Mouse (Mus musculus) limb, embryonic 11.5 days (tissue): ENCODE measurements around the gene Idnk. TPM values are rescaled to one million over a fixed set of nuclear protein-coding genes. Genes with fewer than 3 reads are reported as not detected.

ENCODE experiments used
- ATAC-seq: fragments of 200-750 bp; cut with Nextera tagmentation; 2 replicates; pipeline ENCODE4 v1.8.0; 2017; ENCODE audit warnings: low read depth; ENCODE audit not compliant: insufficient number of reproducible peaks, low FRiP score, low TSS enrichment
- DNase-seq: peaks from one replicate; pipeline ENCODE4 v3.0.0-alpha.2; 2015; ENCODE audit warnings: low spot score
- H3K27ac ChIP-seq: fragments of 300-500 bp; sonication (generic); replicated peaks from 2 replicates; pipeline ENCODE4 v1.5.1; 2014; ENCODE audit warnings: low read depth, mild to moderate bottlenecking, low read length
- H3K27me3 ChIP-seq: fragments of 300-500 bp; sonication (generic); 2 replicates; pipeline ENCODE4 v1.6.1; 2014; ENCODE audit warnings: mild to moderate bottlenecking, low read length, mixed read lengths; ENCODE audit not compliant: control insufficient read depth, insufficient read depth
- H3K36me3 ChIP-seq: fragments of 300-500 bp; sonication (generic); 2 replicates; pipeline ENCODE4 v1.6.1; 2014; ENCODE audit warnings: mild to moderate bottlenecking, low read length, moderate library complexity, mixed read lengths; ENCODE audit not compliant: control insufficient read depth, insufficient read depth
- H3K4me1 ChIP-seq: fragments of 300-500 bp; sonication (generic); 2 replicates; pipeline ENCODE4 v1.6.1; 2014; ENCODE audit warnings: low read length, mixed read lengths; ENCODE audit not compliant: control insufficient read depth, insufficient read depth
- H3K4me2 ChIP-seq: fragments of 300-500 bp; sonication (generic); 2 replicates; pipeline ENCODE4 v1.6.1; 2014; ENCODE audit warnings: low read depth, mild to moderate bottlenecking, moderate library complexity; ENCODE audit not compliant: severe bottlenecking
- H3K4me3 ChIP-seq: fragments of 300-500 bp; sonication (generic); 2 replicates; pipeline ENCODE4 v1.5.1; 2014; ENCODE audit warnings: low read depth, low read length
- H3K9ac ChIP-seq: fragments of 300-500 bp; sonication (generic); 2 replicates; pipeline ENCODE4 v1.6.1; 2014; ENCODE audit warnings: mild to moderate bottlenecking, low read length
- H3K9me3 ChIP-seq: fragments of 300-500 bp; sonication (generic); 2 replicates; pipeline ENCODE4 v1.6.1; 2016; ENCODE audit warnings: low read length; ENCODE audit not compliant: control insufficient read depth
- WGBS: fragments of 180-500 bp; shearing (Covaris S2); extraction: QIAGEN DNeasy Blood & Tissue Kit; methylation state at CpG from one replicate; pipeline ENCODE4 v1.1.7; 2014; 5-methylcytosine and 5-hydroxymethylcytosine counted together
- polyA plus RNA-seq: library from polyadenylated mRNA; unstranded; fragments of >200 nt; fragmentation: Nextera tagmentation; extraction: Ambion mirVana; gene quantifications from 2 replicates; pipeline ENCODE4 v1.2.1, GENCODE M21; 2014

Idnk gene
- polyA plus RNA-seq, 1 experiment from 2014 or later: 42.1 TPM

DNA sequence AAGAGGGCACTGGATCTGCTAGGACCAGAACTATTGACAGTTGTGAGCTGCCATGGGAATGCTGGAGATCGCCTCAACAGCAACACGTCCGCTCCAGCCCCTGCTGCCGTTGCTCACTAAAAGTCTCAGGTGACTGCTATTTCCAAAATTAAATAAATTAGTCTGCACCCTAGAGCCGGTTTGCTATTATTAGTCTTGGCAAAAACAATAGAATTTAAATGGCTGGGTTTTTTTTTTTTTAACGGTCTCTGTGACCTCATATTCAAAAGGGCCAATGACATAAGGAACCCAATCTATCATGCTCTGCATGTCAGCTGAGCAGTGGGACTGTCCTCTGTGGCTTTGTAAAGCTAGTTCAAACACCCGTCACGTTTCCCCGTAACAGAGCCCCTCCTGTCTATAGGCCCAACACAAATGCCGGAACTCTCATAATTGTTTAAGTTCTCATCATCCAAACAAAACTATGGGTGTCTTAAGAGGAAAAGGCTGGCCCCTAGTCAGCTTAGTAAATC lies 34.6 kb upstream of the Idnk start:
- DNase-seq: no peak

DNA sequence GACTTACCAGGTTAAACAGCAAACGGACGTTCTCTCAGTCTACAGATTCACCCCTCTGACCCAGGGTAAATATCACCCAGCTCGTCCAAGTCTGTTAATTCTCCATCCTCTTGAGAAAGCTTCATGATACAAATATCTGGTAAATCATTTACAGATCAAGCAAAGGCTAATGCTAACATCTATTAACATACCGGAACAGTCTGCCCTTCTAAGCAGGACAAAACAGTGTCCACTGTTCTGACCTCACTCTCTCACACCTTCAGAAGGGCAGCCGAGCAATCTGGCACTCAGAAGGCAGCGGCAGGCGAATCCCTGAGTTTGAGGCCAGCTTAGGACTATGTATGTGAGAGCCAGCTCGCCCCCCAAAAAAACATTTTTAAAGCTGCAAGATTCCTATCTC lies 34.1 kb upstream of the Idnk start:
- Histone ChIP-seq H3K9me3 (no peaks in the 10 kb centered on the region), H3K27me3 (no peaks in the 10 kb centered on the region), H3K36me3 (peaks cover 3% of the 10 kb centered on the region; the same call in 1 of the 2 replicates), H3K4me2 (no peak overlapping the region), H3K4me1 (0 out of 2 replicates have a peak, but pooled peaks cover 2% of the 10 kb centered on the region), H3K9ac (no peak overlapping the region), H3K4me3 (no peak overlapping the region), H3K27ac (no peak overlapping the region)
- DNase-seq (no peak), ATAC-seq (no peak)
- 77% methylated on average over 8 of the region's 8 CpGs for WGBS

More for the DNA sequence above, 34.6 kb upstream of the Idnk start:
- no peak overlapping the region for H3K9ac ChIP-seq
- H3K27me3 ChIP-seq: no peaks in the 10 kb centered on the region
- no peak overlapping the region for H3K4me2 ChIP-seq
- no peak for ATAC-seq
- no peaks in the 10 kb centered on the region for H3K9me3 ChIP-seq
- H3K4me1 ChIP-seq: 0 out of 2 replicates have a peak, but pooled peaks cover 2% of the 10 kb centered on the region
- no peak overlapping the region for H3K27ac ChIP-seq
- no peak overlapping the region for H3K4me3 ChIP-seq
- WGBS: 78% methylated on average over 10 of the region's 10 CpGs
- H3K36me3 ChIP-seq: peaks cover 3% of the 10 kb centered on the region; the same call in 1 of the 2 replicates

DNA sequence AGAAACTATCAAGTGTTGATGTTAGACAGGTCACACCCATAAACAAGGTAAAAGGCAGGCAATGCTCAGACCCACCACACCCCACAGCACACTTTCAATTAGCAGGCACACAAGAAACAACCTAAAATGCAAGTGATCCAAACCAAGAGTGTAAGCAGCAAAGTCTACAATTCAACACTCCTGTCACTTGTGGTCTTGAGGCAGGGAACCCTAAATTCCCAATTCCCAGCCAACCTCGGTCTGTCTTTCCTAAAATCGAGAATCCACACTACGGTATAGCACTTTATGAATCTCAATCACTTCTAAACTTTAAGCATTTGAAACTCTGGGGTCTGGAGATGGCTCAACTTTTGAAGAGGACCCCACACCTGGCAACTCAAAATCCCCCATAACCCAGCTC lies 33.2 kb upstream of the Idnk start:
- H3K4me1 ChIP-seq: 0 out of 2 replicates have a peak, but pooled peaks cover 2% of the 10 kb centered on the region
- H3K9me3 ChIP-seq: no peaks in the 10 kb centered on the region
- peaks cover 3% of the 10 kb centered on the region; the same call in 1 of the 2 replicates for H3K36me3 ChIP-seq
- ATAC-seq (no peak), DNase-seq (no peak)
- no peaks in the 10 kb centered on the region for H3K27me3 ChIP-seq
- H3K4me3 ChIP-seq: no peak overlapping the region
- no peak overlapping the region for H3K27ac ChIP-seq
- WGBS: 86% methylated on average over 3 of the region's 3 CpGs
- H3K9ac ChIP-seq: no peak overlapping the region
- no peak overlapping the region for H3K4me2 ChIP-seq

DNA sequence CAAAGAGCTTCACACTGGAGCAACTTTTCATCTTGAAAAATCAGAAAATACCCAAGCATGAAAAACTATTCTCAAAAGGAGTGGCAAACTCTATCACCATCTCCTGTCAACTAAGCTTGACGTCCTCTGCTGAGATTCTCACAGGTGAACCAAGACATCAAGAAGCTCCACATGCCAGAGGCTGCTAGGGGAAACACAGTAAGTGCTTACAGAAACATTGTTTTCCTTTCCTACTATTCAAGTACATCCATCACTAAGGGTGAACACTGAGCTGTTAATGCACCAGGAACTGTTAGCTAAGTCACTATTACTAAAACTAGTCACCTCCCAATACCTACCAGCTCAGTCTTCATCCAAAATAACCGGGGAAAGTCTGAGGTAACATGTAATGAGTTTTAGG lies 32.5 kb upstream of the Idnk start:
- DNase-seq (no peak), ATAC-seq (no peak)
- H3K4me3 ChIP-seq: no peak overlapping the region
- H3K27ac ChIP-seq: no peak overlapping the region
- no peak overlapping the region for H3K4me2 ChIP-seq
- H3K4me1 ChIP-seq: 0 out of 2 replicates have a peak, but pooled peaks cover 2% of the 10 kb centered on the region
- peaks cover 3% of the 10 kb centered on the region; the same call in 1 of the 2 replicates for H3K36me3 ChIP-seq
- H3K9me3 ChIP-seq: no peaks in the 10 kb centered on the region
- H3K9ac ChIP-seq: no peak overlapping the region
- no peaks in the 10 kb centered on the region for H3K27me3 ChIP-seq
- 76% methylated on average over 2 of the region's 2 CpGs for WGBS

DNA sequence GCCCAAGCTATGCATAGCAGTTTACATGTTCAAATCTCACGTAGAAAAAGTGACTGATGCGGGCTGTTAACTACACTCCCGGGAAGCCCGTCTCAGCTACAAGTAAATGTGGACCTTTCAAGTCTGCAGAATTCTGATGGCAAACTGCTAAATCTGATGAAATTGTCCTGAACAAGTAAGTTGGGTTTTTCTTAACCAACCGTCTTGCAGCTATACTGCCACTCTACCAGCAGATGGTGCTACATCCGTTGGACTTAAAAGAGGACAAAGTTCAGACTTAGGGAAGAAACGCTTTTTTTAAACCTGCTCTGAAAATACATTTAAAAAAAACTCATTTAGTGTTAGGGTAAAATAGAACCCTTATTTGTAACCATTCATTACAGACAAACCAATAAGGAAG lies 31.3 kb upstream of the Idnk start:
- Histone ChIP-seq H3K9ac (peak overlapping the region; percentile 31; the same call in 1 of the 2 replicates), H3K27ac (no peak overlapping the region), H3K4me1 (0 out of 2 replicates have a peak, but pooled peaks cover 2% of the 10 kb centered on the region), H3K4me3 (peak overlapping the region; percentile 100), H3K27me3 (no peaks in the 10 kb centered on the region), H3K36me3 (peaks cover 3% of the 10 kb centered on the region; the same call in 1 of the 2 replicates), H3K9me3 (no peaks in the 10 kb centered on the region), H3K4me2 (peak overlapping the region; percentile 65)
- DNase-seq (peak; percentile 57), ATAC-seq (no peak)
- 36% methylated on average over 7 of the region's 7 CpGs for WGBS

DNA sequence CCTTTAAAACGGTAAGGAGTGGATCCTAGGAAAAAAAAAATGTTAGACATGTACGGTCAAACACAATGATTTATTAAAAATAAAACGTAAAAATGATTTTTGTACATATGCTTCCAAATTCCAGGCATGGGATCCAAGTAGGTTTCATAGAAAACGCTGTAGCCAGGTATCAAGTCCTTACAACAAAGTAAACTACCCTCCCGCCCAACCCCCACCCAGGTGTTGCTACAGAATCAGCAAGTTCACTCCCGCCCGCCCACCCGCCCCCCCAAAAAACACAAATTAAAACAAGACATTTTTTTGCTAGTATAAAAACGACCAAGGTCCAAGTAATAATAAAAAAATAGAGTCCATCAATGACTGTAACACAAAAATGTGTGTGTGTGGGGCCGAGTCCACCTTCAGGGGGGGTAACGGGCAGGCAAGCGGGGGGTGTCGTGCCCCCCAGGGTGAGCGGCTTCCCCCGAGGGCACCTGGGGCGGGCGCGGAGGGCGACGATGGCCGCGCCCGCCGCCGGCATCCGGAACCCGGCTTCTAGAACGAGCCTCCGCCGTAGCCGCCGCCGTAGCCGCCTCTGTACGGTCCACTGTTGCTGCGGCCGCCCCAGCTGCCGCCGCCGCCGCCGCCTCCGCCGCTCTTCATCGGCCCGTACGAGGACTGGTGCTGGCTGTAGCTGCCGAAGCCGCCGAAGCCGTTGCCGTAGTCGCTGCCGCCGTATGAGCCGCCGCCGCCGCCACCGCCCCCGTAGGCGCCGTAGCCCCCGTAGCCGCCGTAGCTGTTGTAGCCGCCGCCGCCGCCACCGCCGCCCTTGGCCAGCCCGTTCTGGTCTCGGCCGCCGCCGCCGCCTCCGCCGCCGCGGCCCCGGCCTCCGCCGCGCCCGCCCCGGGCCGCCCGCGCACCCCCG lies 30.3 kb upstream of the Idnk start:
- 0 out of 2 replicates have a peak, but pooled peaks cover 2% of the 10 kb centered on the region for H3K4me1 ChIP-seq
- no peaks in the 10 kb centered on the region for H3K27me3 ChIP-seq
- peaks cover 3% of the 10 kb centered on the region; the same call in 1 of the 2 replicates for H3K36me3 ChIP-seq
- DNase-seq (peak; percentile 54), ATAC-seq (no peak)
- H3K27ac ChIP-seq: peak overlapping the region; percentile 99
- H3K4me2 ChIP-seq: peak overlapping the region; percentile 65
- H3K9ac ChIP-seq: peak overlapping the region; percentile 100
- peak overlapping the region; percentile 100 for H3K4me3 ChIP-seq
- 2% methylated on average over 57 of the region's 92 CpGs for WGBS
- H3K9me3 ChIP-seq: no peaks in the 10 kb centered on the region

DNA sequence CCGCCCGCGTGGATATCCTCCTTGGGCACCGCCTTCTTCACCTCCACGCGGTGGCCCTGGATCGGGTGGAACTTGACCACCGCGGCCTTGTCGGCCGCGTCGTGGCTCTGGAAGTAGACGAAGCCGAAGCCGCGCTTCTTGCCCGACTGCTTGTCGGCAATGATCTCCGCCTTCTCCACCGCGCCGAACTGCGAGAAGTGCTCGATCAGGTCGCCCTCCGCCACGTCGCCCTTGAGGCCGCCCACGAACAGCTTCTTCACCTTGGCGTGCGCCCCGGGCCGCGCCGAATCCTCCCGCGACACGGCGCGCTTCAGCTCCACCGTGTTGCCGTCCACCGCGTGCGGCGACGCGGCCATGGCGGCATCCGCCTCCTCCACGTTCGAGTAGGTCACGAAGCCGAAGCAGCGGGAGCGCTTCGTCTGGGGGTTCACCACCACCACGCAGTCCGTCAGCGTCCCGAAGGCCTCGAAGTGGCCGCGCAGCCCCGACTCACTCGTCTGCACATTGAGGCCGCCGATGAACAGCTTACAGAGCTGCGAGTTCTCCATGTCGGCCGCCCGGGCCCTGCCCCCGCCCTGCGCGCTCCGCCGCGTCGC lies 29.6 kb upstream of the Idnk start:
- Histone ChIP-seq H3K36me3 (peaks cover 3% of the 10 kb centered on the region; the same call in 1 of the 2 replicates), H3K4me1 (0 out of 2 replicates have a peak, but pooled peaks cover 2% of the 10 kb centered on the region), H3K4me3 (peak overlapping the region; percentile 100), H3K4me2 (peak overlapping the region; percentile 65), H3K9me3 (no peaks in the 10 kb centered on the region), H3K27ac (peak overlapping the region; percentile 99), H3K27me3 (no peaks in the 10 kb centered on the region), H3K9ac (peak overlapping the region; percentile 100)
- under 1% methylated on average over 79 of the region's 81 CpGs for WGBS
- DNase-seq: peak; percentile 75
- ATAC-seq: no peak; the same call in 1 of the 2 replicates

DNA sequence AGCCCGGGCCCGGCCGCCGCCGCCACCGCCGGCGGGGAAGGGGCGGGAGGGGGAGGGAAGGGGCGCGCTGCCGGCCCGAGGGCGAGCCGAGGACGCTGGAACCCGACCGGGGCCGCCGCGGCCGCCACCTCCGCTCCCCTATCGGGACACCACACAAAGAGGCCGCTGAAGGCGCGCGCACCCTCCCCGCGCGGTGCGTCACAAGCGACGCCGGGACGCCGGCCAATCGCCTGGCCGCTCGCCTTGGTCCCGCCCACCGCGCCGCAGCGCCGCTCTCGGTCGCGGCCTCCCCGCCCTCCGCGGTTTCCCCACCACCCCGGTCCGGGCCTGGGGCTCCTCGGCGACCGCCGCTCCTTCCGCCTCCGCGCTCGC lies 29.1 kb upstream of the Idnk start, which contains the start of gene Hnrnpa0:
Gene Hnrnpa0 (minus strand): TSS at position 161 of the 372 bp plus-strand sequence.
- 0 out of 2 replicates have a peak, but pooled peaks cover 2% of the 10 kb centered on the region for H3K4me1 ChIP-seq
- no peaks in the 10 kb centered on the region for H3K9me3 ChIP-seq
- H3K27me3 ChIP-seq: no peaks in the 10 kb centered on the region
- DNase-seq: peak; percentile 95
- H3K36me3 ChIP-seq: peaks cover 3% of the 10 kb centered on the region; the same call in 1 of the 2 replicates
- WGBS: under 1% methylated on average over 30 of the region's 62 CpGs
- H3K9ac ChIP-seq: peak within 1 kb of the TSS; percentile 100
- H3K4me2 ChIP-seq: peak within 1 kb of the TSS; percentile 65
- peak within 1 kb of the TSS; percentile 100 for H3K4me3 ChIP-seq
- peak; percentile 94 for ATAC-seq
- peak within 1 kb of the TSS; percentile 99 for H3K27ac ChIP-seq
